Mouse (Mus musculus): Measurements from ENCODE around the gene Smurf1. TPM values are rescaled to one million over a fixed set of nuclear protein-coding genes. Genes with fewer than 3 reads are reported as not detected.

Gene Smurf1
- total RNA-seq, 2 experiments from 2014 or later = 35.2 to 40.7 TPM

- intact Hi-C loops (cut with DNase I) = no loop called here
Measured at GRCm38 (mm10) chr5:144912519-144913310, 52.9 kb downstream of the Smurf1 start.

GRCm38 (mm10) chr5:144909521-144909920, 56.1 kb downstream of the Smurf1 start:
- Histone ChIP-seq H3K4me3 (no peak overlapping the region), H3K27ac (no peak overlapping the region; the same call in 1 of the 2 replicates)
- no peak for TF ChIP-seq CTCF (IDR thresholded peaks at IDR 0.05)
- no peak for DNase-seq (ENCODE audit: extremely low spot score in 1 of 2, low spot score in 2 of 2)
- intact Hi-C loops (cut with DNase I) = loop anchor here (5.0 to 10.0 kb wide), 2 partner anchors 78 to 155 kb away; no protein-coding TSS in a partner anchor

More at GRCm38 (mm10) chr5:144912519-144913310, 52.9 kb downstream of the Smurf1 start:
- DNase-seq (ENCODE audit: extremely low spot score in 1 of 2, low spot score in 2 of 2) = no peak
- Histone ChIP-seq H3K4me3 (no peak overlapping the region), H3K27ac (peak overlapping the region; percentile 28)
- no peak for TF ChIP-seq CTCF (IDR thresholded peaks at IDR 0.05)

DNA sequence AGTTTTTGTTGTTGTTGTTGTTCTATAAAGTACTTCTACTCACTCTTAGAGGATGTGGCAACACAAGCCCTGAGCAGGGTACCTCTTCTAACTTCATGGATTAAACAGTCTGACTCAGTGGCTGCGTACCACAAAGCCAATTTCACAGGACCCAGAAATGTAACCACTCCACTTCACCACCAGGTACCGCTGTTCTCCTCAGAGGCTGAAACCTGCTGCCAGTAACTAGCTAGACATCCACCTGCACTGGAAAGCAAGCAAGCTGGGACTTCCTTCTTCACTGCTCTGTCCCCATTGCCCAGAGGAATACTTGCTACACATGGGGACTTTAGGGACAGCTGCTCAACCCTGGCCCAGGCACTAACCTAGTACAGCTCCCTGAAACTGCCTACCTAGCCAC, 58.1 kb downstream of the Smurf1 start:
- intact Hi-C loops (cut with DNase I) = loop anchor here (5.0 to 10.0 kb wide), 2 partner anchors 80 to 157 kb away; no protein-coding TSS in a partner anchor
- peak; percentile 46 for TF ChIP-seq CTCF (IDR thresholded peaks at IDR 0.05)
- no peak for DNase-seq (ENCODE audit: extremely low spot score in 1 of 2, low spot score in 2 of 2)

GRCm38 (mm10) chr5:144904356-144905134, 61.1 kb downstream of the Smurf1 start:
- DNase-seq (ENCODE audit: extremely low spot score in 1 of 2, low spot score in 2 of 2) = no peak
- intact Hi-C loops (cut with DNase I) = loop anchor here (5.0 to 10.0 kb wide), 2 partner anchors 83 to 160 kb away; no protein-coding TSS in a partner anchor
- TF ChIP-seq CTCF (IDR thresholded peaks at IDR 0.05) = no peak
- no peak overlapping the region for H3K4me3 ChIP-seq
- no peak overlapping the region for H3K27ac ChIP-seq

More for the DNA sequence above, 58.1 kb downstream of the Smurf1 start:
- H3K4me3 ChIP-seq = no peak overlapping the region
- H3K27ac ChIP-seq = no peak overlapping the region

GRCm38 (mm10) chr5:144901791-144902190, 63.9 kb downstream of the Smurf1 start:
- no peak for DNase-seq (ENCODE audit: extremely low spot score in 1 of 2, low spot score in 2 of 2)
- H3K27ac ChIP-seq = no peak overlapping the region
- intact Hi-C loops (cut with DNase I) = loop anchor here (10.0 kb wide), 1 partner anchor 163 kb away; no protein-coding TSS in a partner anchor
- no peak for TF ChIP-seq CTCF (IDR thresholded peaks at IDR 0.05)
- no peak overlapping the region for H3K4me3 ChIP-seq

DNA sequence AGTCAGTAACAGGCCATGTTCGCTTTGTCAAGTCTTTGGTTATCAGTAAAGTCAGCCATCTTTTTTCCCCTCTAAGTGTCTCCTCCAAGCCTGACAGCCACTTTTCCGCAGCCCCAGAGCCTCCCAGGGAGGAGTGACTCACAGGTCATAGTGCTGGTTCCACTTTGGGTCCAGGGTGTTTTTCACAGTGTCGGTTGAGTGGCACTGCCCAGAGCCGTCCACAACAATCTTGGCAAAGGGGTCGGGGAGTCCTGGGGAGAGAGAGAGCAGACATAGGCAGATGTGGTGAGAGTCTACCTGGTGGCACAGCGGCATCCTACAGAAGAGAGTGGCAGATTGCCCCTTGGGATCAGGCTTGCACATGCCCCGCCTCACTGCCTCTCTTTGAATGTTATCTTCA, 64.6 kb downstream of the Smurf1 start:
- no peak for TF ChIP-seq CTCF (IDR thresholded peaks at IDR 0.05)
- H3K27ac ChIP-seq = no peak overlapping the region
- intact Hi-C loops (cut with DNase I) = loop anchor here (10.0 kb wide), 1 partner anchor 164 kb away; no protein-coding TSS in a partner anchor
- no peak for DNase-seq (ENCODE audit: extremely low spot score in 1 of 2, low spot score in 2 of 2)
- H3K4me3 ChIP-seq = no peak overlapping the region

DNA sequence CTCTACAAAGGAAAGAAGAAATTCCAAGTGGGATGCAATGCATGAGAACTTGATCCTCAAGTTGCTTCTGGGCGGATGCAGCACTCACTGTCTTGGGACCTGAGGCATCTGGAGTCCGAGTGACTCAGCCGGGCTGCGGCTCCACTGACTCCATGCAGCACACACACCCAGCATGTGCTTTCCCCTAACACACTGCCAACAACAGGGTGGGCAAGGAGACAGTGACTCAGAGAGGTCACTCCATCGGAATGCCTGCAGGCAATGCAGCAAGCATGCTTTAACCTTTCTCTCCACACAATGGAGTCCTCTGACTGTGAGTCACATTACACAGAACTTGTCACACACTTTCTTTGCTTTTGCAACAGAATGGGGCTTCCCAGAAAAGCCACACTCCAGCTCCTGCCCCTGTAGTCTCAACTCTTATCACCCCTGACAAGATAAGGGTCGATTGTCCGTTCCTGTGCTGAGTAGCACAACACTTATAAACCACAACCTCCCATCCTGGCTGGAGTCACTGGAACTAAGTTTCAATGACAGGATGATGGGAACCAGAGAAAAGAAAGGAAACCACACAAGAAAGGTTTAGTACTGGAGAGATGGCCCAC, 67.1 kb downstream of the Smurf1 start:
- intact Hi-C loops (cut with DNase I) = no loop called here
- DNase-seq (ENCODE audit: extremely low spot score in 1 of 2, low spot score in 2 of 2) = no peak
- no peak overlapping the region for H3K4me3 ChIP-seq
- no peak for TF ChIP-seq CTCF (IDR thresholded peaks at IDR 0.05)
- H3K27ac ChIP-seq = no peak overlapping the region

DNA sequence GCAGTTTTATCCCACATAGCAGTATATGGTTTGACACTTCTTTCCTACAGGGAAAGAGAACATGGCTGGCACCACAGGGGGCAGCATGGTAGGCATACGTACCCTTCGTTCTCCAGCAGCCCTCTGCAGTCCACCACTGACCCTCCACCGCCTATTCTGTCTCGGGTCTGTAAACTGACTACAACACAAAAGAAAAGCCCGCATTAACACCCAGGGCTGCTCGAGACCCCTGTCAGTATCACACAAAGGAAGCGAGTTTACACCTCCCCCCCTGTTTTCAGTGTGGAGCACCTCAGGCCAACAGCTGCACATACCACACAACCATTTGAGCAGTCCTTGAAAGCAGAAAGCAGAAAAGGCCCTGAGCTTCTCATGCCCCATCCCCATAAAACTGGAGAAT, 67.8 kb downstream of the Smurf1 start:
- Histone ChIP-seq H3K4me3 (no peak overlapping the region), H3K27ac (no peak overlapping the region)
- no peak for DNase-seq (ENCODE audit: extremely low spot score in 1 of 2, low spot score in 2 of 2)
- no peak for TF ChIP-seq CTCF (IDR thresholded peaks at IDR 0.05)
- intact Hi-C loops (cut with DNase I) = no loop called here

GRCm38 (mm10) chr5:144891276-144891675, 74.4 kb downstream of the Smurf1 start:
- intact Hi-C loops (cut with DNase I) = loop anchor here (5.0 kb wide), 1 partner anchor 76 kb away; the partner anchor contains the start of gene Smurf1
- no peak for DNase-seq (ENCODE audit: extremely low spot score in 1 of 2, low spot score in 2 of 2)

GRCm38 (mm10) chr5:144885968-144886650, 79.5 kb downstream of the Smurf1 start:
- Histone ChIP-seq H3K27ac (no peak overlapping the region), H3K4me3 (no peak overlapping the region)
- intact Hi-C loops (cut with DNase I) = no loop called here
- no peak for DNase-seq (ENCODE audit: extremely low spot score in 1 of 2, low spot score in 2 of 2)
- TF ChIP-seq CTCF (IDR thresholded peaks at IDR 0.05) = no peak

More at GRCm38 (mm10) chr5:144891276-144891675, 74.4 kb downstream of the Smurf1 start:
- no peak for TF ChIP-seq CTCF (IDR thresholded peaks at IDR 0.05)
- Histone ChIP-seq H3K4me3 (no peak overlapping the region), H3K27ac (no peak overlapping the region)

- Histone ChIP-seq H3K4me3 (no peak overlapping the region), H3K27ac (no peak overlapping the region)
- intact Hi-C loops (cut with DNase I) = no loop called here
- TF ChIP-seq CTCF (IDR thresholded peaks at IDR 0.05) = peak; percentile 56
- peak in 1 of 2 experiments; percentile 36 for DNase-seq (ENCODE audit: extremely low spot score in 1 of 2, low spot score in 2 of 2)
Measured at GRCm38 (mm10) chr5:144884629-144885217, 80.9 kb downstream of the Smurf1 start.

All from left cerebral cortex, adult 2 months (tissue).